Mouse (Mus musculus): ENCODE results near the gene Artn. TPM values are rescaled to one million over a fixed set of nuclear protein-coding genes. Genes with fewer than 3 reads are reported as not detected.

The Artn gene
- polyA plus RNA-seq, 1 experiment = 0.89 TPM

- H3K4me1 ChIP-seq (ENCODE audit: control insufficient read depth, insufficient read depth, insufficient read length) = peaks cover 2% of the 10 kb centered on the region
- H3K36me3 ChIP-seq (ENCODE audit: control insufficient read depth, insufficient read depth, low read length) = peaks cover 18% of the 10 kb centered on the region
- TF ChIP-seq POLR2A (IDR thresholded peaks at IDR 0.05; ENCODE audit: low read depth, low read length) (no peak), CTCF (IDR thresholded peaks at IDR 0.05; ENCODE audit: extremely low read depth, insufficient read depth, insufficient read length, insufficient replicate concordance) (no peak)
- H3K27ac ChIP-seq (ENCODE audit: insufficient read depth, low read length) = no peak overlapping the region
- WGBS = 88% methylated on average over 8 of the region's 8 CpGs
- H3K27me3 ChIP-seq (ENCODE audit: control insufficient read depth, insufficient read depth, low read length) = no peaks in the 10 kb centered on the region
- H3K4me3 ChIP-seq (ENCODE audit: extremely low read depth, insufficient read depth, insufficient read length) = no peak overlapping the region
- DNase-seq (ENCODE audit: low read depth in 1 of 2, low spot score in 2 of 2) = no peak
Observed at GRCm38 (mm10) chr4:117908834-117909453, 20.6 kb downstream of the Artn start.

GRCm38 (mm10) chr4:117906196-117906595 lies 23.4 kb downstream of the Artn start:
- no peak for TF ChIP-seq CTCF (IDR thresholded peaks at IDR 0.05; ENCODE audit: extremely low read depth, insufficient read depth, insufficient read length, insufficient replicate concordance)
- TF ChIP-seq POLR2A (IDR thresholded peaks at IDR 0.05; ENCODE audit: low read depth, low read length) = no peak
- no peak overlapping the region for H3K4me3 ChIP-seq (ENCODE audit: extremely low read depth, insufficient read depth, insufficient read length)
- no peaks in the 10 kb centered on the region for H3K27me3 ChIP-seq (ENCODE audit: control insufficient read depth, insufficient read depth, low read length)
- H3K4me1 ChIP-seq (ENCODE audit: control insufficient read depth, insufficient read depth, insufficient read length) = no peaks in the 10 kb centered on the region; the same call in 1 of the 2 replicates
- no peak for DNase-seq (ENCODE audit: low read depth in 1 of 2, low spot score in 2 of 2)
- WGBS = 95% methylated on average over 3 of the region's 3 CpGs
- H3K27ac ChIP-seq (ENCODE audit: insufficient read depth, low read length) = no peak overlapping the region
- peaks cover 33% of the 10 kb centered on the region for H3K36me3 ChIP-seq (ENCODE audit: control insufficient read depth, insufficient read depth, low read length)

GRCm38 (mm10) chr4:117904761-117905160 lies 24.8 kb downstream of the Artn start:
- TF ChIP-seq POLR2A (IDR thresholded peaks at IDR 0.05; ENCODE audit: low read depth, low read length) (no peak), CTCF (IDR thresholded peaks at IDR 0.05; ENCODE audit: extremely low read depth, insufficient read depth, insufficient read length, insufficient replicate concordance) (no peak)
- Histone ChIP-seq H3K4me3 (ENCODE audit: extremely low read depth, insufficient read depth, insufficient read length) (no peak overlapping the region), H3K4me1 (ENCODE audit: control insufficient read depth, insufficient read depth, insufficient read length) (no peaks in the 10 kb centered on the region; the same call in 1 of the 2 replicates), H3K36me3 (ENCODE audit: control insufficient read depth, insufficient read depth, low read length) (peaks cover 42% of the 10 kb centered on the region), H3K27ac (ENCODE audit: insufficient read depth, low read length) (no peak overlapping the region), H3K27me3 (ENCODE audit: control insufficient read depth, insufficient read depth, low read length) (no peaks in the 10 kb centered on the region)
- 95% methylated on average over 8 of the region's 8 CpGs for WGBS
- no peak for DNase-seq (ENCODE audit: low read depth in 1 of 2, low spot score in 2 of 2)

GRCm38 (mm10) chr4:117904094-117904493 lies 25.5 kb downstream of the Artn start:
- H3K4me3 ChIP-seq (ENCODE audit: extremely low read depth, insufficient read depth, insufficient read length) = no peak overlapping the region
- H3K4me1 ChIP-seq (ENCODE audit: control insufficient read depth, insufficient read depth, insufficient read length) = no peaks in the 10 kb centered on the region; the same call in 1 of the 2 replicates
- DNase-seq (ENCODE audit: low read depth in 1 of 2, low spot score in 2 of 2) = no peak
- no peaks in the 10 kb centered on the region for H3K27me3 ChIP-seq (ENCODE audit: control insufficient read depth, insufficient read depth, low read length)
- WGBS = 93% methylated on average over 10 of the region's 10 CpGs
- peaks cover 48% of the 10 kb centered on the region for H3K36me3 ChIP-seq (ENCODE audit: control insufficient read depth, insufficient read depth, low read length)
- H3K27ac ChIP-seq (ENCODE audit: insufficient read depth, low read length) = no peak overlapping the region
- TF ChIP-seq CTCF (IDR thresholded peaks at IDR 0.05; ENCODE audit: extremely low read depth, insufficient read depth, insufficient read length, insufficient replicate concordance) = no peak
- TF ChIP-seq POLR2A (IDR thresholded peaks at IDR 0.05; ENCODE audit: low read depth, low read length) = no peak

- TF ChIP-seq CTCF (IDR thresholded peaks at IDR 0.05; ENCODE audit: extremely low read depth, insufficient read depth, insufficient read length, insufficient replicate concordance) (no peak), POLR2A (IDR thresholded peaks at IDR 0.05; ENCODE audit: low read depth, low read length) (no peak)
- Histone ChIP-seq H3K27ac (ENCODE audit: insufficient read depth, low read length) (no peak overlapping the region), H3K4me1 (ENCODE audit: control insufficient read depth, insufficient read depth, insufficient read length) (no peaks in the 10 kb centered on the region), H3K27me3 (ENCODE audit: control insufficient read depth, insufficient read depth, low read length) (no peaks in the 10 kb centered on the region), H3K36me3 (ENCODE audit: control insufficient read depth, insufficient read depth, low read length) (peaks cover 30% of the 10 kb centered on the region), H3K4me3 (ENCODE audit: extremely low read depth, insufficient read depth, insufficient read length) (no peak overlapping the region)
- 77% methylated on average over 3 of the region's 3 CpGs for WGBS
- no peak for DNase-seq (ENCODE audit: low read depth in 1 of 2, low spot score in 2 of 2)
Observed at GRCm38 (mm10) chr4:117898111-117898510, 31.5 kb downstream of the Artn start.

- WGBS = 92% methylated on average over 6 of the region's 6 CpGs
- H3K27ac ChIP-seq (ENCODE audit: insufficient read depth, low read length) = no peak overlapping the region
- H3K4me3 ChIP-seq (ENCODE audit: extremely low read depth, insufficient read depth, insufficient read length) = no peak overlapping the region
- H3K27me3 ChIP-seq (ENCODE audit: control insufficient read depth, insufficient read depth, low read length) = no peaks in the 10 kb centered on the region
- TF ChIP-seq CTCF (IDR thresholded peaks at IDR 0.05; ENCODE audit: extremely low read depth, insufficient read depth, insufficient read length, insufficient replicate concordance) = no peak
- no peak for TF ChIP-seq POLR2A (IDR thresholded peaks at IDR 0.05; ENCODE audit: low read depth, low read length)
- DNase-seq (ENCODE audit: low read depth in 1 of 2, low spot score in 2 of 2) = no peak
- H3K36me3 ChIP-seq (ENCODE audit: control insufficient read depth, insufficient read depth, low read length) = peaks cover 17% of the 10 kb centered on the region
- peaks cover 2% of the 10 kb centered on the region; the same call in 1 of the 2 replicates for H3K4me1 ChIP-seq (ENCODE audit: control insufficient read depth, insufficient read depth, insufficient read length)
Observed at GRCm38 (mm10) chr4:117896031-117896430, 33.5 kb downstream of the Artn start.

- peaks cover 5% of the 10 kb centered on the region; the same call in 1 of the 2 replicates for H3K4me1 ChIP-seq (ENCODE audit: control insufficient read depth, insufficient read depth, insufficient read length)
- H3K36me3 ChIP-seq (ENCODE audit: control insufficient read depth, insufficient read depth, low read length) = peaks cover 11% of the 10 kb centered on the region
- 89% methylated on average over 7 of the region's 7 CpGs for WGBS
Observed at GRCm38 (mm10) chr4:117895339-117895738, 34.2 kb downstream of the Artn start.

More at GRCm38 (mm10) chr4:117895339-117895738, 34.2 kb downstream of the Artn start:
- Histone ChIP-seq H3K4me3 (ENCODE audit: extremely low read depth, insufficient read depth, insufficient read length) (no peak overlapping the region), H3K27ac (ENCODE audit: insufficient read depth, low read length) (no peak overlapping the region), H3K27me3 (ENCODE audit: control insufficient read depth, insufficient read depth, low read length) (no peaks in the 10 kb centered on the region)
- no peak for DNase-seq (ENCODE audit: low read depth in 1 of 2, low spot score in 2 of 2)
- TF ChIP-seq POLR2A (IDR thresholded peaks at IDR 0.05; ENCODE audit: low read depth, low read length) (no peak), CTCF (IDR thresholded peaks at IDR 0.05; ENCODE audit: extremely low read depth, insufficient read depth, insufficient read length, insufficient replicate concordance) (no peak)

Data from spleen, adult 2 months (tissue).